ENCODE assay signal across 19 mouse cellular contexts in genomic region chr10:127745886-127746285, GRCm38 (mm10). TPM values are rescaled to one million over a fixed set of nuclear protein-coding genes. Genes with fewer than 3 reads are reported as not detected.
"Had no signal": no experiment of that assay in that cellular context is flagged by ENCODE, and none has a peak within 500 bp of the region (broad histone marks: within the 10 kb centered on the region; RNA-seq: fewer than 3 reads in every experiment).

No protein-coding gene starts in this region.

- H3K9ac ChIP-seq: liver, embryonic 15.5 days; lung, embryonic 15.5 days; midbrain, embryonic 13.5 days; stomach, embryonic 15.5 days had no signal

- H3K27me3 ChIP-seq: liver, embryonic 15.5 days; lung, embryonic 15.5 days; midbrain, embryonic 13.5 days; stomach, embryonic 15.5 days had no signal

- H3K9me3 ChIP-seq: liver, embryonic 15.5 days; lung, embryonic 15.5 days; midbrain, embryonic 13.5 days; stomach, embryonic 15.5 days had no signal

- H3K4me3 ChIP-seq: liver, embryonic 15.5 days; lung, embryonic 15.5 days; midbrain, embryonic 13.5 days; stomach, embryonic 15.5 days had no signal

- ATAC-seq: intestine, embryonic 16.5 days; midbrain, embryonic 13.5 days had no signal

- H3K27ac ChIP-seq: liver, embryonic 15.5 days; lung, embryonic 15.5 days; macrophage; midbrain, embryonic 13.5 days; stomach, embryonic 15.5 days had no signal

- DNase-seq: kidney, adult 8-10 months; left cerebral cortex, postnatal 4 days; lung, postnatal 14 days; right cerebral cortex, postnatal 14 days; thymus, adult 2 months; thymus, postnatal 25 days had no signal

- H3K4me2 ChIP-seq: liver, embryonic 15.5 days; lung, embryonic 15.5 days; midbrain, embryonic 13.5 days; stomach, embryonic 15.5 days had no signal

RNA-seq across cellular contexts. Expression of gene Gpr182, which starts 5.6 kb away (rescaled TPM):
- total RNA-seq: megakaryocyte-erythroid progenitor cell, adult 5-6 weeks had no signal

RNA-seq across cellular contexts. Expression of gene Rdh1, which starts 13.6 kb away (rescaled TPM):
- polyA plus RNA-seq: lung, embryonic 15.5 days; neural tube, embryonic 14.5 days had no signal

RNA-seq across cellular contexts. Expression of gene Rdh16f1, which starts 13.7 kb away (rescaled TPM):
- total RNA-seq: layer of hippocampus, adult 18-20 months; left cerebral cortex, adult 18-20 months; left cerebral cortex, postnatal 4 days; megakaryocyte-erythroid progenitor cell, adult 5-6 weeks had no signal
- polyA plus RNA-seq: macrophage; midbrain, embryonic 13.5 days; midbrain, postnatal 0 days; stomach, embryonic 15.5 days; testis, adult 2 months; thymus, adult 2 months had no signal

RNA-seq across cellular contexts. Expression of gene Tac2, which starts 21.6 kb away (rescaled TPM):
- polyA plus RNA-seq: lung, embryonic 15.5 days; macrophage; midbrain, embryonic 13.5 days; testis, adult 2 months; urinary bladder, adult 2 months had no signal
